Comparison of ENCODE assay signal across 13 mouse cellular contexts in genomic region chr9:109022866-109023685, GRCm38 (mm10). TPM values are rescaled to one million over a fixed set of nuclear protein-coding genes. Genes with fewer than 3 reads are reported as not detected.
A peak's percentile ranks its signal among the peaks of the same experiment; 100 is the strongest.
DNase-seq lines count a peak whose midpoint lies in the region; ATAC-seq lines count a peak whose summit lies in the region.
"Had no signal": no experiment of that assay in that cellular context is flagged by ENCODE, and none has a peak within 500 bp of the region (broad histone marks: within the 10 kb centered on the region; RNA-seq: fewer than 3 reads in every experiment).

No protein-coding gene starts in this region.

- ATAC-seq in CD4-positive, CD25-positive, alpha-beta regulatory T cell, adult 4 months = peak; percentile 39
- no peak for ATAC-seq in forebrain, embryonic 14.5 days
- ATAC-seq: midbrain, embryonic 16.5 days had no signal

- H3K4me3 ChIP-seq in forebrain, embryonic 14.5 days (ENCODE audit: low read depth, low read length) = no peak overlapping the region
- H3K4me3 ChIP-seq: hindbrain, embryonic 10.5 days; limb, embryonic 15.5 days had no signal

- peak; percentile 55 to 73 for DNase-seq in left cerebral cortex, adult 9 months (ENCODE audit: low spot score in 2 of 2)
- no peak for DNase-seq in left cerebral cortex, postnatal 10 days (ENCODE audit: extremely low spot score in 1 of 2, low spot score in 2 of 2)
- peak; percentile 36 to 43 for DNase-seq in B cell, adult 2 months
- peak; percentile 58 for DNase-seq in lung, postnatal 36 days
- no peak for DNase-seq in forebrain, embryonic 14.5 days (ENCODE audit: low spot score)
- DNase-seq in c-Kit-positive CD71-positive TER-119-positive erythroid progenitor cells, embryonic 14.5 days (ENCODE audit: low spot score) = no peak
- DNase-seq: embryo, embryonic 11 days; retina, postnatal 1 day had no signal

- no peaks in the 10 kb centered on the region for H3K9me3 ChIP-seq in forebrain, embryonic 14.5 days (replicated peaks; ENCODE audit: control insufficient read depth, low read length)
- H3K9me3 ChIP-seq: hindbrain, embryonic 10.5 days; limb, embryonic 15.5 days had no signal

- no peak overlapping the region for H3K9ac ChIP-seq in forebrain, embryonic 14.5 days (ENCODE audit: low read length)
- H3K9ac ChIP-seq: limb, embryonic 15.5 days had no signal

- no peak overlapping the region for H3K27ac ChIP-seq in forebrain, embryonic 14.5 days (ENCODE audit: low read depth, low read length)
- H3K27ac ChIP-seq: hindbrain, embryonic 10.5 days; kidney, postnatal 0 days; limb, embryonic 15.5 days had no signal

- WGBS in forebrain, embryonic 14.5 days = 92% methylated on average over 17 of the region's 17 CpGs

- no peaks in the 10 kb centered on the region for H3K4me1 ChIP-seq in forebrain, embryonic 14.5 days (ENCODE audit: control insufficient read depth, insufficient read depth, low read length)
- H3K4me1 ChIP-seq: hindbrain, embryonic 10.5 days; limb, embryonic 15.5 days had no signal

- peaks cover 16% of the 10 kb centered on the region; the same call in 1 of the 2 replicates for H3K36me3 ChIP-seq in forebrain, embryonic 14.5 days (ENCODE audit: control insufficient read depth, insufficient read depth, low read length)
- H3K36me3 ChIP-seq: hindbrain, embryonic 10.5 days had no signal

- intact Hi-C loops in left cerebral cortex, postnatal 10 days (cut with DNase I) = no loop called here

- H3K4me2 ChIP-seq in forebrain, embryonic 14.5 days (ENCODE audit: low read length) = no peak overlapping the region
- H3K4me2 ChIP-seq: limb, embryonic 15.5 days had no signal

- H3K27me3 ChIP-seq in forebrain, embryonic 14.5 days (replicated peaks; ENCODE audit: control insufficient read depth, insufficient read depth, low read length) = no peaks in the 10 kb centered on the region
- H3K27me3 ChIP-seq: limb, embryonic 15.5 days had no signal

RNA-seq across cellular contexts. Expression of gene Shisa5, which starts 15.3 kb away (rescaled TPM):
- total RNA-seq in left cerebral cortex, postnatal 10 days (2021) = 10 to 100 TPM; 46.2 to 56.7 TPM
- polyA plus RNA-seq in CD4-positive, CD25-positive, alpha-beta regulatory T cell, adult 4 months (2017; shearing (Covaris generic)) = 1,000 to 10,000 TPM; 3,771 to 6,921 TPM
- polyA plus RNA-seq in forebrain, embryonic 14.5 days (2014; fragmentation: Nextera tagmentation; extraction: Ambion mirVana) = 40.8 and 48.9 TPM in 2 replicates

RNA-seq across cellular contexts. Expression of gene Pfkfb4, which starts 31.5 kb away (rescaled TPM):
- total RNA-seq in left cerebral cortex, postnatal 10 days (2021) = 10 to 100 TPM; 19.2 to 25.8 TPM
- polyA plus RNA-seq in CD4-positive, CD25-positive, alpha-beta regulatory T cell, adult 4 months (2017; shearing (Covaris generic)) = 10 to 100 TPM in 1 of 2 experiments, 1 to 10 TPM in 1; 6.1 to 12.7 TPM
- 16.0 and 20.8 TPM in 2 replicates for polyA plus RNA-seq in forebrain, embryonic 14.5 days (2014; fragmentation: Nextera tagmentation; extraction: Ambion mirVana)

RNA-seq across cellular contexts. Expression of gene Trex1, which starts 36.5 kb away (rescaled TPM):
- total RNA-seq in left cerebral cortex, postnatal 10 days (2021) = 10 to 100 TPM; 11.4 to 12.1 TPM
- 10 to 100 TPM; 36.2 to 61.7 TPM for polyA plus RNA-seq in CD4-positive, CD25-positive, alpha-beta regulatory T cell, adult 4 months (2017; shearing (Covaris generic))
- polyA plus RNA-seq in forebrain, embryonic 14.5 days (2014; fragmentation: Nextera tagmentation; extraction: Ambion mirVana) = 11.1 and 11.9 TPM in 2 replicates

RNA-seq across cellular contexts. Expression of gene Ucn2, which starts 37.3 kb away (rescaled TPM):
- total RNA-seq in left cerebral cortex, postnatal 10 days (2021) = under 1 TPM; 0.30 to 0.49 TPM
- polyA plus RNA-seq in CD4-positive, CD25-positive, alpha-beta regulatory T cell, adult 4 months (2017; shearing (Covaris generic)) = not detected
- polyA plus RNA-seq in forebrain, embryonic 14.5 days (2014; fragmentation: Nextera tagmentation; extraction: Ambion mirVana) = 0.15 and 0.25 TPM in 2 replicates
- polyA plus RNA-seq: hindbrain, embryonic 10.5 days; kidney, postnatal 0 days; midbrain, embryonic 16.5 days had no signal

RNA-seq across cellular contexts. Expression of gene Atrip, which starts 50.8 kb away (rescaled TPM):
- 10 to 100 TPM; 24.4 to 29.0 TPM for total RNA-seq in left cerebral cortex, postnatal 10 days (2021)
- 10 to 100 TPM; 23.4 to 32.1 TPM for polyA plus RNA-seq in CD4-positive, CD25-positive, alpha-beta regulatory T cell, adult 4 months (2017; shearing (Covaris generic))
- 27.3 and 29.6 TPM in 2 replicates for polyA plus RNA-seq in forebrain, embryonic 14.5 days (2014; fragmentation: Nextera tagmentation; extraction: Ambion mirVana)

Comparison
In these comparisons a context has a peak if more than half of its experiments do, and no peak if none do; other contexts are left out.
1. DNase-seq: peak in left cerebral cortex, adult 9 months (2 of 2), B cell, adult 2 months (2 of 2) and lung, postnatal 36 days (single experiment); none in left cerebral cortex, postnatal 10 days (0 of 2), forebrain, embryonic 14.5 days (single experiment) and c-Kit-positive CD71-positive TER-119-positive erythroid progenitor cells, embryonic 14.5 days (single experiment).
2. RNA of gene Shisa5, which starts 15.3 kb away (polyA plus RNA-seq): 3,771 to 6,921 TPM in CD4-positive, CD25-positive, alpha-beta regulatory T cell, adult 4 months; 40.8 to 48.9 TPM in forebrain, embryonic 14.5 days; every median in the first group is over 10 times any median in the second.